Mouse (Mus musculus) CH12.LX (cell line): ENCODE results near the gene Fam187a. TPM values are rescaled to one million over a fixed set of nuclear protein-coding genes. Genes with fewer than 3 reads are reported as not detected.

Experiments
- DNase-seq: peaks from one replicate; pipeline ENCODE4 v3.0.0-alpha.2; 2013; ENCODE audit errors: extremely low read depth
- H3K27ac ChIP-seq: 2 replicates; pipeline ENCODE4 v1.5.1; 2012; ENCODE audit warnings: low read depth, mild to moderate bottlenecking, control low read depth, moderate library complexity; ENCODE audit not compliant: insufficient read depth
- H3K27me3 ChIP-seq: replicated peaks from 2 replicates; pipeline ENCODE3; 2012; ENCODE audit warnings: inconsistent platforms
- H3K36me3 ChIP-seq, 2 experiments: replicated peaks in 1 of 2; 2 replicates each; pipeline versions ENCODE3 to v1.6.1; 2012; ENCODE audit warnings: inconsistent platforms in 1 of 2, low read length in 1 of 2, mild to moderate bottlenecking in 1 of 2, mixed read lengths in 1 of 2, moderate library complexity in 1 of 2; ENCODE audit not compliant: control insufficient read depth in 1 of 2, insufficient read depth in 1 of 2
- H3K4me1 ChIP-seq, 2 experiments: 2 replicates each; pipeline ENCODE4 v1.6.1; 2012; ENCODE audit warnings: inconsistent platforms in 1 of 2, moderate library complexity in 1 of 2; ENCODE audit not compliant: insufficient read depth in 2 of 2, control insufficient read depth in 1 of 2
- H3K4me2 ChIP-seq: 2 replicates; pipeline ENCODE4 v1.6.1; 2012; ENCODE audit warnings: low read depth, mild to moderate bottlenecking, control low read depth; ENCODE audit not compliant: poor library complexity, insufficient read depth, severe bottlenecking
- H3K4me3 ChIP-seq, 3 experiments: fragments of 150-350 bp in 1 of 3; sonication (generic) in 1 of 3; replicated peaks in 1 of 3; 2 replicates each; pipeline versions ENCODE3 to v1.5.1; 2011 to 2012; ENCODE audit warnings: low read depth in 2 of 3, low read length in 2 of 3, mild to moderate bottlenecking in 2 of 3, moderate library complexity in 2 of 3, control low read depth in 1 of 3, improper control_type of control experiment in 1 of 3, inconsistent platforms in 1 of 3, mixed read lengths in 1 of 3; ENCODE audit not compliant: poor library complexity in 1 of 3
- H3K79me2 ChIP-seq: replicated peaks from 2 replicates; pipeline ENCODE4 v1.6.1; 2012; ENCODE audit warnings: mild to moderate bottlenecking, moderate library complexity; ENCODE audit not compliant: control insufficient read depth, poor library complexity, insufficient read depth, severe bottlenecking; ENCODE audit errors: extremely low read depth
- H3K9ac ChIP-seq: 2 replicates; pipeline ENCODE4 v1.6.1; 2012; ENCODE audit warnings: low read depth, mild to moderate bottlenecking, control low read depth, moderate library complexity; ENCODE audit not compliant: insufficient read depth
- H3K9me3 ChIP-seq: replicated peaks from 2 replicates; pipeline ENCODE3; 2012; ENCODE audit warnings: low read length, inconsistent platforms, mixed read lengths
- BHLHE40 ChIP-seq: IDR thresholded peaks from 2 replicates; pipeline ENCODE4 v1.6.1; 2011; ENCODE audit warnings: mild to moderate bottlenecking, low read depth, low read length, improper control_type of control experiment
- CHD1 ChIP-seq: IDR thresholded peaks from 2 replicates; pipeline ENCODE4 v1.6.1; 2012; ENCODE audit warnings: low read depth, low read length, improper control_type of control experiment, inconsistent platforms
- CTCF ChIP-seq, 2 experiments: IDR thresholded peaks in 1 of 2; conservative IDR thresholded peaks in 1 of 2; 2 replicates each; pipeline ENCODE4 v1.5.1; 2011 to 2012; ENCODE audit warnings: low read depth in 2 of 2, low read length in 2 of 2, improper control_type of control experiment in 1 of 2, inconsistent platforms in 1 of 2, mild to moderate bottlenecking in 1 of 2, moderate library complexity in 1 of 2
- E2F4 ChIP-seq: IDR thresholded peaks from 2 replicates; pipeline ENCODE4 v1.6.1; 2011; ENCODE audit warnings: low read depth, low read length, improper control_type of control experiment; ENCODE audit not compliant: insufficient replicate concordance
- ELF1 ChIP-seq: IDR thresholded peaks from 2 replicates; pipeline ENCODE4 v1.6.1; 2014; ENCODE audit warnings: low read depth, mild to moderate bottlenecking, inconsistent platforms, low read length, improper control_type of control experiment
- EP300 ChIP-seq: IDR thresholded peaks from 2 replicates; pipeline ENCODE4 v1.6.1; 2011; ENCODE audit warnings: low read length, improper control_type of control experiment
- GABPA ChIP-seq: IDR thresholded peaks from 2 replicates; pipeline ENCODE4 v1.6.1; 2012; ENCODE audit warnings: low read depth, low read length, improper control_type of control experiment, inconsistent platforms; ENCODE audit not compliant: insufficient replicate concordance
- HCFC1 ChIP-seq: IDR thresholded peaks from 2 replicates; pipeline ENCODE4 v1.6.1; 2012; ENCODE audit warnings: low read depth, mild to moderate bottlenecking, inconsistent platforms, low read length, improper control_type of control experiment
- IRF4 ChIP-seq: IDR thresholded peaks from 2 replicates; pipeline ENCODE4 v1.6.1; 2014; ENCODE audit warnings: low read depth, mild to moderate bottlenecking, inconsistent platforms, low read length, improper control_type of control experiment
- MAFK ChIP-seq: IDR thresholded peaks from 2 replicates; pipeline ENCODE4 v1.6.1; 2011; ENCODE audit warnings: low read length, improper control_type of control experiment; ENCODE audit not compliant: insufficient replicate concordance
- MEF2A ChIP-seq: IDR thresholded peaks from 2 replicates; pipeline ENCODE4 v1.6.1; 2014; ENCODE audit warnings: low read depth, mild to moderate bottlenecking, inconsistent platforms, low read length, improper control_type of control experiment, borderline replicate concordance
- MXI1 ChIP-seq: IDR thresholded peaks from 2 replicates; pipeline ENCODE4 v1.6.1; 2011; ENCODE audit warnings: mild to moderate bottlenecking, low read depth, low read length, improper control_type of control experiment
- MYC ChIP-seq: IDR thresholded peaks from 2 replicates; pipeline ENCODE4 v1.6.1; 2011; ENCODE audit warnings: low read depth, mild to moderate bottlenecking, improper control_type of control experiment, low read length
- POLR2A ChIP-seq: IDR thresholded peaks from 2 replicates; pipeline ENCODE4 v1.6.1; 2011; ENCODE audit warnings: low read depth, mild to moderate bottlenecking, improper control_type of control experiment, low read length
- RAD21 ChIP-seq: IDR thresholded peaks from 2 replicates; pipeline ENCODE4 v1.6.1; 2011; ENCODE audit warnings: low read depth, mild to moderate bottlenecking, low read length, improper control_type of control experiment, moderate library complexity
- RCOR1 ChIP-seq: conservative IDR thresholded peaks from 2 replicates; pipeline ENCODE4 v1.6.1; 2012; ENCODE audit warnings: low read depth, mild to moderate bottlenecking, inconsistent platforms, low read length, improper control_type of control experiment
- TCF12 ChIP-seq: IDR thresholded peaks from 2 replicates; pipeline ENCODE4 v1.6.1; 2014; ENCODE audit warnings: low read depth, mild to moderate bottlenecking, inconsistent platforms, low read length, improper control_type of control experiment
- USF1 ChIP-seq: IDR thresholded peaks from 2 replicates; pipeline ENCODE4 v1.6.1; 2014; ENCODE audit warnings: low read depth, mild to moderate bottlenecking, inconsistent platforms, low read length, improper control_type of control experiment
- dilution Hi-C: fragments of 300-500 bp; cut with MboI; formaldehyde crosslinking; loops from 2 replicates; pipeline ENCODE4 v1.14.3; 2020; ENCODE audit warnings: low sequenced_read_pairs; ENCODE audit not compliant: extremely low pct_unique_long_range_greater_than_20kb, extremely low pct_ligation_motif_present
- in situ Hi-C: fragments of 300-500 bp; cut with MboI; formaldehyde crosslinking; loops from 3 replicates; pipeline ENCODE4 v1.14.3; 2019; ENCODE audit warnings: low sequenced_read_pairs, low pct_ligation_motif_present, low pct_unique_long_range_greater_than_20kb, mixed read lengths
- polyA plus RNA-seq: library from polyadenylated mRNA; unstranded; fragments of >175 nt; gene quantifications from 2 replicates; pipeline ENCODE4 v1.2.1, GENCODE M21; 2012; ENCODE audit warnings: low read depth; ENCODE audit not compliant: insufficient read length
- total RNA-seq, 2 experiments: library from RNA; depleted of rRNA; stranded (reverse); fragments of 300-350 nt in 1 of 2; fragments of >200 nt in 1 of 2; gene quantifications; 2 replicates each; pipeline ENCODE4 v1.2.3; 2012 to 2014

The Fam187a gene
- total and polyA plus RNA-seq, 3 experiments = not detected

DNA sequence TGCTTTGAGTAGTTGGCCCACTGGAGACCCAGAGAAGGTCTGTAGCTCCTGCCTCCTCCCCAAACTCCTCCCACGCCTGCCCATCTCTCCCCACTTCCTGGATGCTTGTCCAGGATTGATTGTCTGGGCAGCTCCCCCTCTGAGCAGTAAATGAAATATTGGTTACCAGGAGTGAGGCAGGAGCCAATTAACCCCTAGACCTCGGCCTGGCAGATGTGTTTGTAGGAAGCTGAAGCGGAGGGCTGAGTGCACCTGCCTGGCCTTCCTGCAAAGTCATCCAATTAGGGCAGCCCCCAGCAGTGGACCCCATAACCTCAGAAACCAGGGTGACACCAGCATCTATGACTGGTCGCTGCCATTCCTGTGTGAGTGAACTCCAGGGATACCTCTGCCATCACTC, 51.3 kb downstream of the Fam187a start:
- TF ChIP-seq MYC (no peak), HCFC1 (no peak), EP300 (no peak), USF1 (no peak), CTCF (conservative IDR thresholded peaks at IDR 0.05 in 1 of 2, IDR thresholded peaks at IDR 0.05 in 1 of 2; ENCODE audit: low read depth in 2 of 2, low read length in 2 of 2) (no peak), RAD21 (no peak), TCF12 (no peak), ELF1 (no peak), RCOR1 (no peak), MAFK (no peak), E2F4 (no peak), IRF4 (no peak), MEF2A (no peak), CHD1 (no peak), MXI1 (no peak), POLR2A (no peak), GABPA (no peak), BHLHE40 (no peak)
- Histone ChIP-seq H3K27me3 (peaks cover 33% of the 10 kb centered on the region), H3K27ac (no peak overlapping the region), H3K79me2 (no peaks in the 10 kb centered on the region), H3K4me1 (peaks cover 12 to 59% of the 10 kb centered on the region in 2 experiments), H3K4me3 (no peak overlapping the region), H3K4me2 (no peak overlapping the region), H3K9me3 (peaks cover 3% of the 10 kb centered on the region), H3K9ac (no peak overlapping the region), H3K36me3 (no peaks in the 10 kb centered on the region)
- DNase-seq = no peak
- in situ Hi-C loops = no loop called here
- dilution Hi-C loops = no loop called here

Other genes starting within 250 kb of the Fam187a start
- not detected in 2 replicates for gene Meioc, start 221.5 kb upstream of the Fam187a start, total RNA-seq (2012; rRNA removed)
- gene Meioc, start 221.5 kb upstream of the Fam187a start, total RNA-seq (2014; rRNA removed) = not detected in 2 replicates
- not detected in 2 replicates for gene Meioc, start 221.5 kb upstream of the Fam187a start, polyA plus RNA-seq
- 43.4 and 45.4 TPM in 2 replicates for gene Ccdc43, start 187.4 kb upstream of the Fam187a start, total RNA-seq (2012; rRNA removed)
- 56.4 and 59.8 TPM in 2 replicates for gene Ccdc43, start 187.4 kb upstream of the Fam187a start, total RNA-seq (2014; rRNA removed)
- gene Ccdc43, start 187.4 kb upstream of the Fam187a start, polyA plus RNA-seq = 52.7 and 53.4 TPM in 2 replicates
- gene Adam11, start 123.7 kb upstream of the Fam187a start, total RNA-seq (2012; rRNA removed) = not detected in 2 replicates
- not detected in 2 replicates for gene Adam11, start 123.7 kb upstream of the Fam187a start, total RNA-seq (2014; rRNA removed)
- not detected in 2 replicates for gene Adam11, start 123.7 kb upstream of the Fam187a start, polyA plus RNA-seq
- not detected in 2 replicates for gene Gjc1, start 65.5 kb upstream of the Fam187a start, total RNA-seq (2012; rRNA removed)
- not detected in 2 replicates for gene Gjc1, start 65.5 kb upstream of the Fam187a start, total RNA-seq (2014; rRNA removed)
- gene Gjc1, start 65.5 kb upstream of the Fam187a start, polyA plus RNA-seq = not detected in 2 replicates
- gene Higd1b, start 49.3 kb upstream of the Fam187a start, total RNA-seq (2012; rRNA removed) = not detected in 2 replicates
- not detected in 2 replicates for gene Higd1b, start 49.3 kb upstream of the Fam187a start, total RNA-seq (2014; rRNA removed)
- not detected in 2 replicates for gene Higd1b, start 49.3 kb upstream of the Fam187a start, polyA plus RNA-seq
- 216 and 259 TPM in 2 replicates for gene Eftud2, start 4.2 kb upstream of the Fam187a start, total RNA-seq (2012; rRNA removed)
- gene Eftud2, start 4.2 kb upstream of the Fam187a start, total RNA-seq (2014; rRNA removed) = 117 and 135 TPM in 2 replicates
- 403 and 410 TPM in 2 replicates for gene Eftud2, start 4.2 kb upstream of the Fam187a start, polyA plus RNA-seq
- 0.38 and 0.42 TPM in 2 replicates for gene Ccdc103, start 4.0 kb upstream of the Fam187a start, total RNA-seq (2012; rRNA removed)
- 0.24 and 0.58 TPM in 2 replicates for gene Ccdc103, start 4.0 kb upstream of the Fam187a start, total RNA-seq (2014; rRNA removed)
- gene Ccdc103, start 4.0 kb upstream of the Fam187a start, polyA plus RNA-seq = 0.20 TPM in 1 of 2 replicates, not detected in the other
- not detected in 2 replicates for gene Gfap, start 15.7 kb downstream of the Fam187a start, total RNA-seq (2012; rRNA removed)
- not detected in 2 replicates for gene Gfap, start 15.7 kb downstream of the Fam187a start, total RNA-seq (2014; rRNA removed)
- gene Gfap, start 15.7 kb downstream of the Fam187a start, polyA plus RNA-seq = not detected in 2 replicates
- gene Kif18b, start 40.0 kb downstream of the Fam187a start, total RNA-seq (2012; rRNA removed) = 50.1 and 54.4 TPM in 2 replicates
- 30.5 and 32.6 TPM in 2 replicates for gene Kif18b, start 40.0 kb downstream of the Fam187a start, total RNA-seq (2014; rRNA removed)
- 47.6 and 54.0 TPM in 2 replicates for gene Kif18b, start 40.0 kb downstream of the Fam187a start, polyA plus RNA-seq
- gene C1ql1, start 61.5 kb downstream of the Fam187a start, total RNA-seq (2012; rRNA removed) = not detected in 2 replicates
- not detected in 2 replicates for gene C1ql1, start 61.5 kb downstream of the Fam187a start, total RNA-seq (2014; rRNA removed)
- not detected in 2 replicates for gene C1ql1, start 61.5 kb downstream of the Fam187a start, polyA plus RNA-seq
- gene Nmt1, start 143.0 kb downstream of the Fam187a start, total RNA-seq (2012; rRNA removed) = 84.5 and 93.2 TPM in 2 replicates
- 108 and 115 TPM in 2 replicates for gene Nmt1, start 143.0 kb downstream of the Fam187a start, total RNA-seq (2014; rRNA removed)
- gene Nmt1, start 143.0 kb downstream of the Fam187a start, polyA plus RNA-seq = 205 and 208 TPM in 2 replicates
- 22.4 and 24.0 TPM in 2 replicates for gene Dcakd, start 143.2 kb downstream of the Fam187a start, total RNA-seq (2012; rRNA removed)
- 7.8 and 8.8 TPM in 2 replicates for gene Dcakd, start 143.2 kb downstream of the Fam187a start, total RNA-seq (2014; rRNA removed)
- 74.1 and 89.0 TPM in 2 replicates for gene Dcakd, start 143.2 kb downstream of the Fam187a start, polyA plus RNA-seq
- 24.3 and 27.4 TPM in 2 replicates for gene Plcd3, start 216.5 kb downstream of the Fam187a start, total RNA-seq (2012; rRNA removed)
- gene Plcd3, start 216.5 kb downstream of the Fam187a start, total RNA-seq (2014; rRNA removed) = 6.3 and 7.1 TPM in 2 replicates
- gene Plcd3, start 216.5 kb downstream of the Fam187a start, polyA plus RNA-seq = 9.7 and 11.3 TPM in 2 replicates
- 60.9 and 62.6 TPM in 2 replicates for gene Acbd4, start 216.5 kb downstream of the Fam187a start, total RNA-seq (2012; rRNA removed)
- gene Acbd4, start 216.5 kb downstream of the Fam187a start, total RNA-seq (2014; rRNA removed) = 50.2 and 51.4 TPM in 2 replicates
- 68.4 and 75.1 TPM in 2 replicates for gene Acbd4, start 216.5 kb downstream of the Fam187a start, polyA plus RNA-seq
- gene Hexim1, start 231.1 kb downstream of the Fam187a start, total RNA-seq (2012; rRNA removed) = 25.9 and 38.9 TPM in 2 replicates
- gene Hexim1, start 231.1 kb downstream of the Fam187a start, total RNA-seq (2014; rRNA removed) = 16.4 and 20.2 TPM in 2 replicates
- 50.4 and 51.8 TPM in 2 replicates for gene Hexim1, start 231.1 kb downstream of the Fam187a start, polyA plus RNA-seq
- gene Hexim2, start 247.3 kb downstream of the Fam187a start, total RNA-seq (2012; rRNA removed) = 31.4 and 33.3 TPM in 2 replicates
- gene Hexim2, start 247.3 kb downstream of the Fam187a start, total RNA-seq (2014; rRNA removed) = 28.8 and 33.0 TPM in 2 replicates
- 27.0 and 31.6 TPM in 2 replicates for gene Hexim2, start 247.3 kb downstream of the Fam187a start, polyA plus RNA-seq